Mouse (Mus musculus) hindbrain, embryonic 11.5 days (tissue): Measurements from ENCODE around the gene Mcm9. TPM values are rescaled to one million over a fixed set of nuclear protein-coding genes. Genes with fewer than 3 reads are reported as not detected.
"Not testable (repeated sequence)": the region's sequence is repeated elsewhere in the genome, so short reads cannot be mapped to it uniquely, and the experiment has no call there.

Experiments used
- ATAC-seq: fragments of 200-750 bp; cut with Nextera tagmentation; 2 replicates; pipeline ENCODE4 v1.8.0; 2017; ENCODE audit warnings: mild to moderate bottlenecking, moderate TSS enrichment, moderate library complexity; ENCODE audit not compliant: low FRiP score
- DNase-seq: peaks from one replicate; pipeline ENCODE4 v3.0.0-alpha.2; 2015; ENCODE audit warnings: low spot score
- H3K27ac ChIP-seq: fragments of 300-500 bp; sonication (generic); 2 replicates; pipeline ENCODE4 v1.5.1; 2014; ENCODE audit warnings: mild to moderate bottlenecking, low read depth, low read length
- H3K27me3 ChIP-seq: fragments of 300-500 bp; sonication (generic); 2 replicates; pipeline ENCODE4 v1.6.1; 2014; ENCODE audit warnings: mild to moderate bottlenecking, low read length, moderate library complexity, mixed read lengths; ENCODE audit not compliant: control insufficient read depth, insufficient read depth
- H3K36me3 ChIP-seq: fragments of 300-500 bp; sonication (generic); 2 replicates; pipeline ENCODE4 v1.6.1; 2014; ENCODE audit warnings: mild to moderate bottlenecking, low read length, moderate library complexity, mixed read lengths; ENCODE audit not compliant: control insufficient read depth, insufficient read depth
- H3K4me1 ChIP-seq: fragments of 300-500 bp; sonication (generic); replicated peaks from 2 replicates; pipeline ENCODE4 v1.6.1; 2014; ENCODE audit warnings: low read length, mixed read lengths; ENCODE audit not compliant: control insufficient read depth, insufficient read depth
- H3K4me2 ChIP-seq: fragments of 300-500 bp; sonication (generic); replicated peaks from 2 replicates; pipeline ENCODE4 v1.6.1; 2014; ENCODE audit warnings: mild to moderate bottlenecking, low read depth, low read length
- H3K4me3 ChIP-seq: fragments of 300-500 bp; sonication (generic); 2 replicates; pipeline ENCODE4 v1.5.1; 2014; ENCODE audit warnings: low read depth, low read length
- H3K9ac ChIP-seq: fragments of 300-500 bp; sonication (generic); 2 replicates; pipeline ENCODE4 v1.6.1; 2014; ENCODE audit warnings: low read depth, low read length
- H3K9me3 ChIP-seq: fragments of 300-500 bp; sonication (generic); 2 replicates; pipeline ENCODE4 v1.6.1; 2016; ENCODE audit warnings: low read length; ENCODE audit not compliant: control insufficient read depth
- WGBS: fragments of 180-500 bp; shearing (Covaris S2); extraction: QIAGEN DNeasy Blood & Tissue Kit; methylation state at CpG from one replicate; pipeline ENCODE4 v1.1.7; 2014; 5-methylcytosine and 5-hydroxymethylcytosine counted together
- polyA plus RNA-seq: library from polyadenylated mRNA; unstranded; fragments of >200 nt; fragmentation: Nextera tagmentation; extraction: Ambion mirVana; gene quantifications from 2 replicates; pipeline ENCODE4 v1.2.1, GENCODE M21; 2014

The Mcm9 gene
- 13.8 and 15.3 TPM in 2 replicates for polyA plus RNA-seq

GRCm38 (mm10) chr10:53630339-53630738 is at the start of gene Mcm9:
TSS of gene Mcm9 (minus strand) at chr10:53630439.
- Histone ChIP-seq H3K27ac (peak within 1 kb of the TSS; percentile 80), H3K4me2 (peak within 1 kb of the TSS; percentile 42), H3K9ac (peak within 1 kb of the TSS; percentile 59), H3K4me3 (peak within 1 kb of the TSS; percentile 66)
- not testable (repeated sequence) for H3K36me3 ChIP-seq, H3K27me3 ChIP-seq, H3K4me1 ChIP-seq, DNase-seq, ATAC-seq, H3K9me3 ChIP-seq
- 56% methylated on average over 10 of the region's 10 CpGs for WGBS

- H3K4me3 ChIP-seq, result no peak overlapping the region
- ATAC-seq (no peak), DNase-seq (no peak)
- no peaks in the 10 kb centered on the region for H3K9me3 ChIP-seq
- H3K4me2 ChIP-seq, result no peak overlapping the region
- WGBS, result 80% methylated on average over 4 of the region's 4 CpGs
- no peak overlapping the region for H3K27ac ChIP-seq
- H3K27me3 ChIP-seq, result no peaks in the 10 kb centered on the region
- no peak overlapping the region for H3K9ac ChIP-seq
- no peaks in the 10 kb centered on the region for H3K4me1 ChIP-seq
- no peaks in the 10 kb centered on the region for H3K36me3 ChIP-seq
These were observed 31.5 kb upstream of the Mcm9 start for GRCm38 (mm10) chr10:53661788-53662187.

- H3K27me3 ChIP-seq, H3K9me3 ChIP-seq, H3K4me3 ChIP-seq, H3K36me3 ChIP-seq, H3K4me1 ChIP-seq, H3K27ac ChIP-seq, DNase-seq, H3K4me2 ChIP-seq, ATAC-seq, H3K9ac ChIP-seq: not testable (repeated sequence)
- WGBS, result 82% methylated on average over 5 of the region's 5 CpGs
These were observed 24.0 kb upstream of the Mcm9 start for GRCm38 (mm10) chr10:53654239-53654638.

- ATAC-seq, result no peak
- 82% methylated on average over 2 of the region's 2 CpGs for WGBS
- no peak overlapping the region for H3K4me3 ChIP-seq
- H3K27ac ChIP-seq, result no peak overlapping the region
- no peak overlapping the region for H3K9ac ChIP-seq
- no peaks in the 10 kb centered on the region for H3K9me3 ChIP-seq
- no peaks in the 10 kb centered on the region for H3K27me3 ChIP-seq
- no peak overlapping the region for H3K4me2 ChIP-seq
- no peaks in the 10 kb centered on the region for H3K36me3 ChIP-seq
- no peak for DNase-seq
- H3K4me1 ChIP-seq, result no peaks in the 10 kb centered on the region
These were observed 20.4 kb upstream of the Mcm9 start for GRCm38 (mm10) chr10:53650683-53651082.

GRCm38 (mm10) chr10:53641507-53641906 is 11.3 kb upstream of the Mcm9 start:
- no peaks in the 10 kb centered on the region for H3K4me1 ChIP-seq
- H3K9ac ChIP-seq, result no peak overlapping the region
- ATAC-seq (no peak), DNase-seq (peak; percentile 39)
- no peak overlapping the region for H3K27ac ChIP-seq
- no peak overlapping the region for H3K4me3 ChIP-seq
- H3K27me3 ChIP-seq, result no peaks in the 10 kb centered on the region
- no peak overlapping the region for H3K4me2 ChIP-seq
- no peaks in the 10 kb centered on the region for H3K9me3 ChIP-seq
- H3K36me3 ChIP-seq, result no peaks in the 10 kb centered on the region

GRCm38 (mm10) chr10:53635246-53635971 is 5.2 kb upstream of the Mcm9 start:
- no peak overlapping the region for H3K4me3 ChIP-seq
- H3K36me3 ChIP-seq, result no peaks in the 10 kb centered on the region
- H3K4me1 ChIP-seq, result no peaks in the 10 kb centered on the region
- ATAC-seq (no peak), DNase-seq (no peak)
- H3K9me3 ChIP-seq, result no peaks in the 10 kb centered on the region
- 85% methylated on average over 13 of the region's 13 CpGs for WGBS
- no peak overlapping the region for H3K9ac ChIP-seq
- no peak overlapping the region for H3K4me2 ChIP-seq
- H3K27ac ChIP-seq, result no peak overlapping the region
- H3K27me3 ChIP-seq, result no peaks in the 10 kb centered on the region

GRCm38 (mm10) chr10:53634160-53634559 is 3.9 kb upstream of the Mcm9 start:
- Histone ChIP-seq H3K27ac (no peak overlapping the region), H3K27me3 (no peaks in the 10 kb centered on the region), H3K4me3 (no peak overlapping the region), H3K4me1 (no peaks in the 10 kb centered on the region), H3K36me3 (no peaks in the 10 kb centered on the region), H3K9me3 (no peaks in the 10 kb centered on the region), H3K9ac (no peak overlapping the region), H3K4me2 (no peak overlapping the region)
- ATAC-seq (no peak), DNase-seq (no peak)
- WGBS, result 86% methylated on average over 10 of the region's 10 CpGs

GRCm38 (mm10) chr10:53629918-53630250 is 355 bp downstream of the Mcm9 start:
- Histone ChIP-seq H3K4me1 (no peaks in the 10 kb centered on the region), H3K27me3 (no peaks in the 10 kb centered on the region), H3K4me3 (peak overlapping the region; percentile 66), H3K9ac (peak overlapping the region; percentile 59), H3K27ac (peak overlapping the region; percentile 80), H3K9me3 (no peaks in the 10 kb centered on the region), H3K4me2 (peak overlapping the region; percentile 42; the same call in 1 of the 2 replicates), H3K36me3 (no peaks in the 10 kb centered on the region)
- ATAC-seq (peak; percentile 97), DNase-seq (peak; percentile 98)
- WGBS, result under 1% methylated on average over 35 of the region's 35 CpGs

- H3K4me2 ChIP-seq, result peak overlapping the region; percentile 42
- H3K4me3 ChIP-seq, result peak overlapping the region; percentile 66
- no peaks in the 10 kb centered on the region for H3K27me3 ChIP-seq
- H3K9ac ChIP-seq, result peak overlapping the region; percentile 59
- WGBS, result under 1% methylated on average over 67 of the region's 67 CpGs
- DNase-seq (peak; percentile 94), ATAC-seq (peak; percentile 90)
- no peaks in the 10 kb centered on the region for H3K36me3 ChIP-seq
- H3K27ac ChIP-seq, result peak overlapping the region; percentile 80
- H3K4me1 ChIP-seq, result no peaks in the 10 kb centered on the region
- H3K9me3 ChIP-seq, result no peaks in the 10 kb centered on the region
These were observed 857 bp downstream of the Mcm9 start for GRCm38 (mm10) chr10:53629247-53629917.
